Mouse (Mus musculus): ENCODE measurements around the gene Pkn1. TPM values are rescaled to one million over a fixed set of nuclear protein-coding genes. Genes with fewer than 3 reads are reported as not detected.
A peak's percentile ranks its signal among the peaks of the same experiment; 100 is the strongest.

Gene Pkn1
- total and polyA plus RNA-seq, 2 experiments from 2014 or later, result 21.7 to 71.2 TPM

DNA sequence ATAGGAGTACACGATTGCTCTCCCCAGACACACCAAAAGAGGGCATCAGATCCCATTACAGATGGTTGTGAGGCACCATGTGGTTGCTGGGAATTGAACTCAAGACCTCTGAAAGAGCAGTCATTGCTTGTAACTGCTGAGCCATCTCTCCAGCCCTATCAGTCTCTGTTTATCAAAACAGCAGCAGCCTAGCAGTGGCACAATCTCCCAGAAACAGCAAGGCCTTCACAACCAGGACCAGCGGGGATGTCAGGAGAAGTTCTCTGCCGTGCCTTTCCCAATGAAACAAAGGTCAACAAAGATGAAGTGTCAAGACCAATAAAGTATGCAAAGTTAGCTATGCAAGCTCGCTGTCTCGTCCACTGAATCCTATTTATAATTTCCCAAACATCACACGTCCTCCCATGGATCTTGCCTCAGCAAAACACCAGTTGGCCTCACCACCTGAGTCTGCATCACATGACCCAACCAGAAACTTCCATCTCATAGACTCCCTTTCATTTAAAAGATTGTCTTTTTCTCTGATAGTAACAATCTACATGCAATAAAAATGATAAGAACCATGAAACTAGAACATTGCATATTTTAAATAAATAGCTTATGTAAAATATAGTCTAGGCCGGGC, 66.8 kb downstream of the Pkn1 start:
- H3K4me3 ChIP-seq (ENCODE audit: low read depth, low read length), result no peak overlapping the region
- no peak for TF ChIP-seq CTCF (IDR thresholded peaks at IDR 0.05)
- H3K4me2 ChIP-seq (ENCODE audit: low read depth, low read length, poor library complexity, severe bottlenecking), result no peak overlapping the region
- no peaks in the 10 kb centered on the region for H3K4me1 ChIP-seq (ENCODE audit: insufficient read depth, low read length)
- no peak overlapping the region for H3K9ac ChIP-seq (replicated peaks; ENCODE audit: low read length, poor library complexity, severe bottlenecking)
- 85% methylated on average over 7 of the region's 7 CpGs for WGBS
- no peak for ATAC-seq (ENCODE audit: low FRiP score)
- no peaks in the 10 kb centered on the region for H3K36me3 ChIP-seq (ENCODE audit: insufficient read depth, low read length)
- DNase-seq (ENCODE audit: low spot score), result no peak
- H3K9me3 ChIP-seq (ENCODE audit: low read length), result peaks cover 2% of the 10 kb centered on the region; the same call in 1 of the 2 replicates
- no peak overlapping the region for H3K27ac ChIP-seq (ENCODE audit: low read depth, low read length)
- H3K27me3 ChIP-seq (ENCODE audit: insufficient read depth, low read length), result no peaks in the 10 kb centered on the region

DNA sequence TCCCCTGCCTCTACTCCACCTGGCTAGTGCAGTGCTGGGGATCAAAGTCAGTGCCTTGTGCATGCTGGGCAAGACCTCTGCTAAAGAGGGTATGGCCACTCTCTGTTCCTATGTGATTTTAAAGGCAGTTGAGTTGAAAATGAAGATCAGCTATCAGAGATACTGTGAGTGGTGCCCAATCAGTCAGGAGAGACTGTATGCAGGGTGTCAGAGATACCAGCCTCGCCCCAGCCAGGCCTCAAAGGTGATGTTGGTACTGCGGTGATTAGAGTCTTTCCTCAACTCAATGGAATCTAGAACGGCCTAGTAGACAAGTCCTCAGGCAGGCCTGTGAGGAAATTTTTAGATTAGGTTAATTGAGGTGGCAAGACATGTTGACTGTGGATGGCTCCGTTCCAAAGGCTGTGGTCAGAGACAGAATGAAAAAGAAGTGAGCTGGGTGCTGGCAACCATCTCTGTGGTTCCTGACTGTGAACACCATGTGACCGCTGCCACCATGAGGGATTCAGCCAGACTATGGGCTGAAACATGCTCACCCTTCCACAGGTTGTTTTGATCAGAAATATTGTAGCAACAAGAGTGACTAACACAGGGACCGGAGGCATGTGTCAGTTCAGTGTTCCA, 73.2 kb downstream of the Pkn1 start:
- Histone ChIP-seq H3K4me3 (ENCODE audit: low read depth, low read length) (no peak overlapping the region), H3K4me1 (ENCODE audit: insufficient read depth, low read length) (no peaks in the 10 kb centered on the region), H3K27me3 (ENCODE audit: insufficient read depth, low read length) (no peaks in the 10 kb centered on the region), H3K27ac (ENCODE audit: low read depth, low read length) (no peak overlapping the region), H3K36me3 (ENCODE audit: insufficient read depth, low read length) (no peaks in the 10 kb centered on the region), H3K4me2 (ENCODE audit: low read depth, low read length, poor library complexity, severe bottlenecking) (no peak overlapping the region), H3K9ac (replicated peaks; ENCODE audit: low read length, poor library complexity, severe bottlenecking) (no peak overlapping the region), H3K9me3 (ENCODE audit: low read length) (no peaks in the 10 kb centered on the region)
- DNase-seq (ENCODE audit: low spot score) (no peak), ATAC-seq (ENCODE audit: low FRiP score) (no peak)
- no peak for TF ChIP-seq CTCF (IDR thresholded peaks at IDR 0.05)
- WGBS, result 88% methylated on average over 6 of the region's 6 CpGs

DNA sequence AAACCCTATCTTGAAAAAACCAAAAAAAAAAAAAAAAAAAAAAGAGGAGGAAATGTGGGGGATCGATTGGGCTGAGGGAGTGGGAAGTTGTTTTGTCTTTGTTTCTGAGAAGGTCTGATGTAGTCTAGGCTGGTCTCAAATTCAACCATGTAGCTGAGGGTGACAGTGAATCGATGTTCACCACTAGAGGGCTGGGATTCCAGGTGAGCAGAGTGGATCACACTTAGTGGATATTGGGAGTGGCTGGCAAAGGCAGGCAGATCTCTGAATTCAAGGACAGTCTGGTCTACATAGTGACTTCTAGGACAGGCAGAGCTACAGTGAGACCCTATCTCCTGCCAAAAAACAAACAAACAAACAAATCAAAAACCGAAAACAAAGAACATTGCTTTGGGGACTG, 74.2 kb downstream of the Pkn1 start:
- Histone ChIP-seq H3K27ac (ENCODE audit: low read depth, low read length) (no peak overlapping the region), H3K4me1 (ENCODE audit: insufficient read depth, low read length) (no peaks in the 10 kb centered on the region), H3K4me3 (ENCODE audit: low read depth, low read length) (no peak overlapping the region), H3K4me2 (ENCODE audit: low read depth, low read length, poor library complexity, severe bottlenecking) (no peak overlapping the region), H3K9me3 (ENCODE audit: low read length) (no peaks in the 10 kb centered on the region), H3K9ac (replicated peaks; ENCODE audit: low read length, poor library complexity, severe bottlenecking) (no peak overlapping the region), H3K27me3 (ENCODE audit: insufficient read depth, low read length) (no peaks in the 10 kb centered on the region), H3K36me3 (ENCODE audit: insufficient read depth, low read length) (no peaks in the 10 kb centered on the region)
- ATAC-seq (ENCODE audit: low FRiP score) (no peak), DNase-seq (ENCODE audit: low spot score) (peak; percentile 31)
- peak; percentile 76 for TF ChIP-seq CTCF (IDR thresholded peaks at IDR 0.05)
- 46% methylated on average over 3 of the region's 3 CpGs for WGBS

DNA sequence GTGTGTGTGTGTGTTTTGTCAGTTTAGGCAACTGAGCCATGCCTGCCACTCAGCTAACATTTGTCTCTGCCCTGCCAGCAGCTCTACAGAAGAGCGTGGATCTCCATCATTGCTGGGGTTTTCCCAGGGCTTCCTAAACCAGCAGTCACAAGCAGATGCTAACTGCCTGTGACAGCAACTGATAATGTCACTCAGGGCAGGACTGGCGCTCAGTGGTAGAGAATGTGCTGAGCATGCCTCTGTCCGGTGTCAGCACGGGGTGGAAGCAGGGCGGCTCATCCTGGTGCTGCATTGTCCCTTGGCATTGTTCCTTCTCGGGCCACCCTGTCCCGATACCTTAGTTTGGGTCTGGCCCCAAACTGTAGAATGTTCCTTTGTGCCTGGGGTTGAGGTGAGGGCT, 75.4 kb downstream of the Pkn1 start:
- WGBS, result 95% methylated on average over 7 of the region's 7 CpGs

DNA sequence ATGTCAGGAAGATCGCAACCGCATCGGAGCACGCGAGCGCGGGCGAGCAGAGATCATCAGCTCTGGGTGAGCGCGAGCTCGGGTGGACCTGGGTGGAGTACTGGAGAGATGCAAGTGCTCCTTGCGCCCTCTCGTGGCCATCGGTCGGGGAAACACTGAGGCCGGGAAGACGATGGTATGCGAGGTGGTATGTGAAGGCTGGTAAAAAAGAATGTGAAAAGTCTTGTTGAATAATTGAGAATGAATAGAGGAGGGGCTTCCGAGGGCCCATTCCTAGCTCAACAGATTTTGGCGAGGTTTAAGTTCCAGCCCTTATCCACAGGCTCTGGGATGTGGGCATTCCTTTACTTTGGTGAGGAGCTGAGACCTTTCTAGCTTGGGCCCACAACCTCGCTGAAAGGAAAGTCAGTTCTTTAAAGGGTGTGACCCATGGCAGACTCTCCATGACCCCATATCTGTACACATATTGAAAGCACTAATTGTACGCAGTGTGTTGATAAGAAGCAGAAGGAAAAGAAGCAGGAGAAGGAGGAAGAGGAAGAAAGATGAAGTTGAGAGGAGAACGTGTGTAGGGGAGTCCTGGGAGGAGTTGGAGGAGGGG, 76.5 kb downstream of the Pkn1 start:
- ATAC-seq (ENCODE audit: low FRiP score) (peak; percentile 90), DNase-seq (ENCODE audit: low spot score) (peak; percentile 84)
- peak overlapping the region; percentile 37 for H3K4me3 ChIP-seq (ENCODE audit: low read depth, low read length)
- no peaks in the 10 kb centered on the region for H3K27me3 ChIP-seq (ENCODE audit: insufficient read depth, low read length)
- WGBS, result 11% methylated on average over 23 of the region's 23 CpGs
- H3K4me2 ChIP-seq (ENCODE audit: low read depth, low read length, poor library complexity, severe bottlenecking), result peak overlapping the region; percentile 52
- H3K36me3 ChIP-seq (ENCODE audit: insufficient read depth, low read length), result no peaks in the 10 kb centered on the region
- no peak overlapping the region for H3K27ac ChIP-seq (ENCODE audit: low read depth, low read length)
- H3K4me1 ChIP-seq (ENCODE audit: insufficient read depth, low read length), result no peaks in the 10 kb centered on the region
- no peaks in the 10 kb centered on the region for H3K9me3 ChIP-seq (ENCODE audit: low read length)
- peak; percentile 93 for TF ChIP-seq CTCF (IDR thresholded peaks at IDR 0.05)
- peak overlapping the region; percentile 44 for H3K9ac ChIP-seq (replicated peaks; ENCODE audit: low read length, poor library complexity, severe bottlenecking)

More for the DNA sequence above, 75.4 kb downstream of the Pkn1 start:
- no peaks in the 10 kb centered on the region for H3K4me1 ChIP-seq (ENCODE audit: insufficient read depth, low read length)
- no peak overlapping the region for H3K9ac ChIP-seq (replicated peaks; ENCODE audit: low read length, poor library complexity, severe bottlenecking)
- H3K4me3 ChIP-seq (ENCODE audit: low read depth, low read length), result no peak overlapping the region
- H3K4me2 ChIP-seq (ENCODE audit: low read depth, low read length, poor library complexity, severe bottlenecking), result no peak overlapping the region
- H3K27ac ChIP-seq (ENCODE audit: low read depth, low read length), result no peak overlapping the region
- DNase-seq (ENCODE audit: low spot score) (no peak), ATAC-seq (ENCODE audit: low FRiP score) (no peak)
- no peak for TF ChIP-seq CTCF (IDR thresholded peaks at IDR 0.05)
- H3K27me3 ChIP-seq (ENCODE audit: insufficient read depth, low read length), result no peaks in the 10 kb centered on the region
- H3K9me3 ChIP-seq (ENCODE audit: low read length), result no peaks in the 10 kb centered on the region
- no peaks in the 10 kb centered on the region for H3K36me3 ChIP-seq (ENCODE audit: insufficient read depth, low read length)

Data from midbrain, postnatal 0 days (tissue).